Mouse (Mus musculus): Measurements from ENCODE around the gene Wbp1l.

DNA sequence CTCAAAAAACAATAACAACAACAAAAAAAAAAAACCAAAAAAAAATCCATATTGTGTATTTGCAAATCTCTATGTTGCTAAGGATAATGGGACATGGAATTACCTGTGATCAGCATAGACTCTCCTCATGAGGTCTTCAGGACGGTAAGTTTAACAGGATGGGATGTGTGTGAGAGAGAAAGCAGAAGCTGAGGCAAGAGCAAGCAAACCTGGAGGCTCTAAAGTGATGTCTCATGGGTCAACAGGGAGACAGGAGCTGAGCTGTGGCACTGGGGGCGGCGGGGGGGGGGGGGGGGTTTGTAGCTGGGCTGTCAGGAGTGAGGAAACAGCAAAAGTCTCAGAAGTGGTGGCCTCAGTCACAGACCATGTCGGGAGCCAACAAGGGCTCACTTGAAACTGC, 46.4 kb upstream of the Wbp1l start:
- TF ChIP-seq GATA1 (IDR thresholded peaks at IDR 0.05; ENCODE audit: low read length) = no peak
- TF ChIP-seq TAL1 (IDR thresholded peaks at IDR 0.05; ENCODE audit: low read length) = no peak
